Mouse (Mus musculus): Measurements from ENCODE around the gene Prdm9.

The Prdm9 gene

DNA sequence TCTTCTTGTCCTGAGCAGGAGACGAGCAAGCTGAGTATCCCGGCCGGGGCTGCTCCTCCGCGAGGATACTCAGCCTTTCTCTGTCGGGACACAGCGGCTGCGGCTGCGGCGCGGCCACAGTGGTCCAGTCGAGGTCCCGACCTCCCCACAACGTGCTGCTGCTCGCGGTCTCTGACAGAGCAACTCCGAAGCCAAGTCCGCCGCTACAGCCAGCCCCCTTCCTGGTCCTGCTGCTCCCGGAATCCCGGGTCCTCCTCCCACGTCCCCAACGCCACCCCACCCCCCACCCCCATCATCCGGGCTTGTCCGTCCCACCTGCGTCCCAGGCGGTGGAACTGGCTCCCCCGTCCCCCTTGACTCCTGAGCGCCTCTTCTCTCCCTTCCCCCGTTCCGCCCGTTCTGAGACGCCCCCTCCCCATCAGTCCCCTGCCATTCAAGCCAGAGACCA is 27.7 kb downstream of the Prdm9 start:
- POLR2A ChIA-PET, result interaction anchor here in 3 of 4 experiments (0.6 to 2.8 kb wide), 8 partner anchors 9 to 287 kb away, joined by 3 to 21 read pairs (median 4); partner anchors contain the start of genes Prdm9 (in 3 of the 3) and Pdcd2 (in 2 of the 3)
- CTCF ChIA-PET, result interaction anchor here in 1 of 4 experiments (0.5 kb wide), 1 partner anchor 41 kb away, joined by 7 read pairs; no protein-coding TSS in a partner anchor

DNA sequence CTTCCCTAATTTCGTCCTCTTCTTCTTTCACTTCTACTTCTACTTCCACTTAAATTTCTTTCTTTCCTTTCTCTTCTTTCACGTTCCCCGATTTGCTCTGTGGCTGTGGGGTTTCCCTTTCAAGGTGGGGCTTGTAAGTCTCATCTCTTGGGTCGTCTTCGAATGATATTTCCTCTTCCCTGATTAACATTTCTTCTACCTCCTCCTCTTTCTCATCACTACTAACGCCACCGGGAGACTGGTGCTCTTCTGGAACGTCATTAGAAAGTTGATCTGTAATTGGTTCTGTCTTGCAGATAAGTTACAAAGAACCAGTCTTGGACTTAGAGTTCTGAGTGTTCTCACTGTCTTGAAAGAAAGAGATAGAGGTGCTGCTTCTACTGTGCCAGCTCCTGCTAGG is 28.2 kb downstream of the Prdm9 start:
- CTCF ChIA-PET, result no interaction called here

DNA sequence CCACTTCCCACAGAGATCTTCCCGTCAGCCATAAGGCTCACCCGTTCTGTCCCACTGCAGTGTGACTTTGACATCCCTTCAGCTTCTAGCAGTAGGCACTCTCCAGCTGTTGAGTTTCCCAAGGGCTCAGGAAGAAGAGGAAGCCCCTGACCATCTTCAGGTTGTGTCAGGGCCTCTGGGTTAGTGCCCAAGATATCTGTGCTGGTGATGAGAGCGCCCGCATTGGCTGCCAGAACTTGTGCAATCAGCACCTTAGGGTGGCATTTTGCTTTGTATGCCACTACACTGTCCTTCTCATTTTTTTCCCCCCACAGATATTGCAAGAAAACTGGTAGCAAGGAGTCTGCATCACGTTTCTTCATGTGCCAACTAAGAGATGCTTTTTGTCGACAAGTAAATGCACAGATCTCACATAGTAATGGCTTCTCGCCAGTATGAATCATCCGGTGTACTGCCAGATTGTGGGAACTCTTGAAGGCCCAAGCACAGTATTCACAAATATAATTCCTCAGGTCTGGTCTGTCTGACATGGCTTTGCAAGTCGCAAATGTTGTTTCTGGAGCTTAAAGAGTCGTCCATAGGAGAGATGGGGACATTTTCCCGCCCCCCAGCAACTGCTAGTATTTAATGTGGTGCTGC is 28.9 kb downstream of the Prdm9 start:
- ChIA-PET POLR2A (interaction anchor here in 2 of 4 experiments (1.0 to 2.8 kb wide), 4 partner anchors 8 to 29 kb away, joined by 4 to 21 read pairs (median 6); partner anchors contain the start of genes Pdcd2 (in 2 of the 2) and Prdm9 (in 2 of the 2)), CTCF (no interaction called here)

More for the DNA sequence above, 28.2 kb downstream of the Prdm9 start:
- POLR2A ChIA-PET, result interaction anchor here in 3 of 4 experiments (0.7 to 2.8 kb wide), 7 partner anchors 9 to 286 kb away, joined by 3 to 21 read pairs (median 4); partner anchors contain the start of genes Prdm9 (in 3 of the 3) and Pdcd2 (in 2 of the 3)

GRCm38 (mm10) chr17:15530141-15530540 is 34.0 kb downstream of the Prdm9 start:
- ChIA-PET POLR2A (interaction anchor here in 2 of 4 experiments (1.3 to 2.7 kb wide), 4 partner anchors 10 to 39 kb away, joined by 3 to 14 read pairs (median 6); partner anchors contain the start of gene Prdm9 (in 2 of the 2)), CTCF (interaction anchor here in 1 of 4 experiments (1.4 kb wide), 1 partner anchor 185 kb away, joined by 4 read pairs; no protein-coding TSS in a partner anchor)

DNA sequence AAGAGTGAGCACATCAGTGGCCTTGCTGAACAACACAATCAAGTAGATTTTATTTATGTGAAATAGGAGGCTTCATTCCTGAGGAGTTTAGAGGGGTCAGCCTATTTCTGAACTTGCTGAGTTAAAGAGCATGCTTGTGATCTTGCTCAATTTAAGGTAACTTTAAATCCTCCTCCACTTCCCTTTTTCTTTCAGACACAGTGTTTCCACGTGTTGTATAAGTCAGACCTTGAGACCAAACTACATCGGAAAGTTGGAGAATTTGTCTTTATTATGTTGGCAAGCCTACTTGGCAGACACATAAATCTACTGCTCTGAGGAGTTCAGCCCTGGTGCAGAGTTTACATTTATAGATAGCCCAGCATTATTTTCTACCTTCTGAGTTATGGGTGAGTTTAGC is 35.3 kb downstream of the Prdm9 start:
- ChIA-PET POLR2A (interaction anchor here in 1 of 4 experiments (2.7 kb wide), 1 partner anchor 36 kb away, joined by 14 read pairs; the partner anchor contains the start of gene Prdm9), CTCF (interaction anchor here in 2 of 4 experiments (0.6 to 1.4 kb wide), 2 partner anchors 187 to 250 kb away, joined by 3 to 4 read pairs; no protein-coding TSS in a partner anchor)

GRCm38 (mm10) chr17:15527811-15528136 is 36.4 kb downstream of the Prdm9 start:
- CTCF ChIA-PET, result interaction anchor here in 3 of 4 experiments (0.6 to 0.7 kb wide), 3 partner anchors 45 to 434 kb away, joined by 3 to 4 read pairs (median 3); no protein-coding TSS in a partner anchor
- POLR2A ChIA-PET, result interaction anchor here in 3 of 4 experiments (0.6 to 4.0 kb wide), 38 partner anchors 8 to 189 kb away, joined by 3 to 38 read pairs (median 4); partner anchors contain the start of genes Prdm9 (in 3 of the 3), Psmb1 (in 3 of the 3), Tbp (in 3 of the 3) and Chd1 (in 1 of the 3)

- ChIA-PET CTCF (interaction anchor here in 2 of 4 experiments (0.6 to 0.8 kb wide), 4 partner anchors 37 to 224 kb away, joined by 3 to 4 read pairs (median 3); partner anchors contain the start of gene Prdm9 (in 1 of the 2)), POLR2A (interaction anchor here (0.6 to 4.0 kb wide), 50 partner anchors 9 to 554 kb away, joined by 3 to 38 read pairs (median 4); partner anchors contain the start of genes Prdm9 (in 4 of the 4), Psmb1 (in 3 of the 4), Tbp (in 3 of the 4) and Chd1 (in 1 of the 4))
Observed at GRCm38 (mm10) chr17:15526986-15527810, 37.0 kb downstream of the Prdm9 start, which contains the start of gene Pdcd2. Gene Pdcd2 (minus strand): TSS chr17:15527301.

DNA sequence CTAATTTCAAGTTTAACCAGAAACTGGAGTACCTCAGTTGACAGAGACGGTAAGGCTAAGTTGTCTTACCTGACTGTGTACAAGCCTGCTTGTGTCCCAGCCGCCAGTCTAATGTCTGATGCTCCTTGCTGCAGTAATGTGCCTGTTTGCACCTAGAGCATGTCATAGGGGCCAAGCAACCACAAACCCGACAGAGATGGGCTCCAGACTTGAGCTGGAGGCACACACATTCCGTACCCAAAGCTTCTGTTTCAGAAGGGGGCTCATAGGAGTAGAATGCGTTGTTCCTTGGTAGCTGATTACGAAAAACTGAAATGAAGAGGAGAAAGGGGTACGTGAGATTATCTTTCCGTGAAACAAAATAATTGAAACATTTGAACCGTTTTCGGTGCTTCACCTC is 37.9 kb downstream of the Prdm9 start:
- CTCF ChIA-PET, result interaction anchor here in 2 of 4 experiments (0.5 to 0.7 kb wide), 3 partner anchors 52 to 460 kb away, joined by 3 read pairs; no protein-coding TSS in a partner anchor
- POLR2A ChIA-PET, result interaction anchor here (0.7 to 4.0 kb wide), 34 partner anchors 8 to 553 kb away, joined by 3 to 38 read pairs (median 6); partner anchors contain the start of genes Prdm9 (in 4 of the 4), Psmb1 (in 3 of the 4) and Tbp (in 3 of the 4)

DNA sequence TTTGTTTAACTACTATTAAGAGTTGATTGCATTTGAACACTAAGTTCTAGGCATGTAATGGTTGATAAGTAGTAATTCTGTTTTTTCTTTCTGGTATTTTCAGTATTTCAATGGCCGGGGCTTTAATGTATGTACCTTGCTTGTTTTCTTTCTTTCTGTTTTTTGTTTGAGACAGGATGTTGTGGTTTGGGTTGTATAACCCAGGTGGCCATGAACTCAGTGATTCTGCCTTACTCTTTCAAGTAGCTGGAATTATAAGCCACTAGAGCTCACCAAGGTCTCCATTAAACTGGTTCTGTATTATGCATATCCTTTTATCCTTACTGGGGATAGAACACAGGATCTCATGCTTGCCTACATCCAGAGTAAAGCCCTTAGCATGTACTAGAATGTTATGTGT is 45.4 kb downstream of the Prdm9 start:
- ChIA-PET CTCF (no interaction called here), POLR2A (interaction anchor here in 2 of 4 experiments (1.0 to 4.4 kb wide), 6 partner anchors 8 to 46 kb away, joined by 3 to 19 read pairs (median 4); partner anchors contain the start of genes Pdcd2 (in 1 of the 2), Prdm9 (in 1 of the 2), Psmb1 (in 1 of the 2) and Tbp (in 1 of the 2))

DNA sequence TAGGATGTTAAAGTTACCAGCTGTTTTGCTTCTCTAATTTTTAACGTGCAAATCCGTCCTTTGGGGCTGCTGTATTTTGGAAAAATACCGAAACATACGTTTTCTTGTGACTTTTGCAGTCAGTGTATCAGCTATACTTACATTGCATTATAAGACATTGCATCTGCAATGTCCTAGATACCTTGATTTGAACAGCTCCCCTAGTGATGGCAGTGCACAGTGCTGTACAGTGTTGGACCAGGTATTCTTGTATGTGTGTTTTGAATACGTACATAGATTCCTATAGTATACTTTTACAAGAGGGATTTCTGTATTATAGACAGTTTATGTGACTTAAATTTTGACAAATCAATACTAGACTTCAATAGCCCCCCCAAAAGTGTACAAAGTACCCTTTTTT is 46.0 kb downstream of the Prdm9 start:
- POLR2A ChIA-PET, result interaction anchor here in 2 of 4 experiments (0.8 to 4.4 kb wide), 4 partner anchors 8 to 18 kb away, joined by 3 to 19 read pairs (median 6); partner anchors contain the start of genes Pdcd2 (in 1 of the 2), Psmb1 (in 1 of the 2) and Tbp (in 1 of the 2)
- CTCF ChIA-PET, result no interaction called here

GRCm38 (mm10) chr17:15517776-15518175 is 46.4 kb downstream of the Prdm9 start:
- CTCF ChIA-PET, result no interaction called here
- POLR2A ChIA-PET, result interaction anchor here in 3 of 4 experiments (0.8 to 4.4 kb wide), 4 partner anchors 9 to 18 kb away, joined by 3 to 19 read pairs (median 6); partner anchors contain the start of genes Pdcd2 (in 2 of the 3), Psmb1 (in 1 of the 3) and Tbp (in 1 of the 3)

DNA sequence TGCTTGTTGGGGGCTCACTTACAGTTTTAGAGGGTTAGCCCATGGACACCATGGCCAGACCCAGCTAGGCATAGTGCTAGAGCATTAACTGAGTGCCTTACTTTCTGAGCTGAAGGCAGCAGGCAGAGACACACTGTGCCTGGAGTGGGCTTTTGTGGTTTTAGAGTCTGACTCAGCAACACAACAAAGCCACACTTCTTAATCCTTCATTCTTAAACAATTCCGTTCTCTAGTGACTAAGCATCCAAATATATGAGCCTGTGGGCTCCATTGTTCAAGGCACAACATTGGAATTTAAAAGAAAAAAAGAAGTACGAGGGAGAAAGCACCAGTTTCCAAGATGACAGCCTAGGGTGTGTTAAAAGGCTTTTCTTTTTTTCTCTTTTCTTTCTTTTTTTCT is 53.5 kb downstream of the Prdm9 start:
- CTCF ChIA-PET, result no interaction called here
- POLR2A ChIA-PET, result interaction anchor here in 2 of 4 experiments (1.0 to 1.3 kb wide), 3 partner anchors 8 to 53 kb away, joined by 3 read pairs; partner anchors contain the start of gene Prdm9 (in 1 of the 2)

GRCm38 (mm10) chr17:15499656-15500394 is 64.3 kb downstream of the Prdm9 start, which contains the start of the genes Psmb1 and Tbp:
Gene Psmb1 (minus strand): TSS chr17:15499751.
Gene Tbp (plus strand): TSS chr17:15499888.
- CTCF ChIA-PET, result interaction anchor here in 2 of 4 experiments (0.8 to 1.1 kb wide), 3 partner anchors 26 to 224 kb away, joined by 3 to 4 read pairs (median 4); no protein-coding TSS in a partner anchor
- POLR2A ChIA-PET, result interaction anchor here in 3 of 4 experiments (0.7 to 2.9 kb wide), 47 partner anchors 9 to 557 kb away, joined by 3 to 22 read pairs (median 5); partner anchors contain the start of genes Pdcd2 (in 3 of the 3), Prdm9 (in 3 of the 3), 1600012H06Rik (in 1 of the 3) and Chd1 (in 1 of the 3)

DNA sequence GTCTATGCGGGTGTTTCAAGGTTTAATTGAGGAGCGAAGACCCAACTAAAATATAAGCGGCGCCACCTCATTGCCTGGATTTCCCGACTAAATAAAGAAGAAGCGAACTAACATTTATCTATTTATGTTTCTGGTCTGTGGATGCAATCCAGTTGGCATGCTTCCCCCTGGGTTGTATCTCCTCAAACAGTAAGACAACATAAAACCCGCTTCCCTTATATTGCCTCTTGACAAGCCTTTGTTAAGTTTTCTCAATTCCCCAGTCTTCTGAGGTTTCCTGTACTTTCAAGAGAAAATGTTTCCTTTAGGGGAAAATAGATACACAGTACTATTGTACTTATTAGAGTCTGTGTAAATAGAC is 65.4 kb downstream of the Prdm9 start:
- CTCF ChIA-PET, result interaction anchor here in 1 of 4 experiments (0.8 kb wide), 1 partner anchor 26 kb away, joined by 4 read pairs; no protein-coding TSS in a partner anchor
- POLR2A ChIA-PET, result interaction anchor here in 3 of 4 experiments (0.9 to 2.9 kb wide), 26 partner anchors 8 to 556 kb away, joined by 3 to 22 read pairs (median 5); partner anchors contain the start of genes Prdm9 (in 3 of the 3), 1600012H06Rik (in 1 of the 3), Dll1 (in 1 of the 3) and Pdcd2 (in 1 of the 3)

- ChIA-PET POLR2A (interaction anchor here in 3 of 4 experiments (0.6 to 2.9 kb wide), 40 partner anchors 8 to 563 kb away, joined by 3 to 22 read pairs (median 5); partner anchors contain the start of genes Pdcd2 (in 3 of the 3), Dll1 (in 1 of the 3) and Prdm9 (in 1 of the 3)), CTCF (no interaction called here)
Observed at GRCm38 (mm10) chr17:15497882-15498752, 66.0 kb downstream of the Prdm9 start.

Data from embryonic stem cell, embryonic (primary cell).